Mouse (Mus musculus) embryonic fibroblast, embryonic 13.5 days (primary cell): ENCODE measurements around the gene Pramel7. TPM values are rescaled to one million over a fixed set of nuclear protein-coding genes. Genes with fewer than 3 reads are reported as not detected.

Experiments
- H3K27ac ChIP-seq: 2 replicates; pipeline ENCODE4 v1.5.1; 2012; ENCODE audit warnings: low read length, control low read depth, inconsistent platforms; ENCODE audit not compliant: insufficient read depth
- H3K4me1 ChIP-seq: 2 replicates; pipeline ENCODE4 v1.6.1; 2011; ENCODE audit warnings: low read length; ENCODE audit not compliant: control insufficient read depth, insufficient read depth
- H3K4me3 ChIP-seq: 2 replicates; pipeline ENCODE4 v1.5.1; 2011; ENCODE audit warnings: mild to moderate bottlenecking, control low read depth, low read length; ENCODE audit not compliant: insufficient read depth
- CTCF ChIP-seq: IDR thresholded peaks from 2 replicates; pipeline ENCODE4 v1.5.1; 2011; ENCODE audit warnings: mild to moderate bottlenecking, control low read depth, low read length, moderate library complexity, borderline replicate concordance; ENCODE audit not compliant: insufficient read depth
- POLR2A ChIP-seq: IDR thresholded peaks from 2 replicates; pipeline ENCODE4 v1.6.1; 2011; ENCODE audit warnings: low read depth, mild to moderate bottlenecking, control low read depth, low read length, moderate library complexity
- polyA plus RNA-seq: library from polyadenylated mRNA; stranded (reverse); fragments of >200 nt; gene quantifications from 2 replicates; pipeline ENCODE4 v1.2.4, GENCODE M21; 2011; ENCODE audit warnings: low read depth; ENCODE audit not compliant: missing spikeins, insufficient read length

Gene Pramel7
- polyA plus RNA-seq, 1 experiment, result not detected

DNA sequence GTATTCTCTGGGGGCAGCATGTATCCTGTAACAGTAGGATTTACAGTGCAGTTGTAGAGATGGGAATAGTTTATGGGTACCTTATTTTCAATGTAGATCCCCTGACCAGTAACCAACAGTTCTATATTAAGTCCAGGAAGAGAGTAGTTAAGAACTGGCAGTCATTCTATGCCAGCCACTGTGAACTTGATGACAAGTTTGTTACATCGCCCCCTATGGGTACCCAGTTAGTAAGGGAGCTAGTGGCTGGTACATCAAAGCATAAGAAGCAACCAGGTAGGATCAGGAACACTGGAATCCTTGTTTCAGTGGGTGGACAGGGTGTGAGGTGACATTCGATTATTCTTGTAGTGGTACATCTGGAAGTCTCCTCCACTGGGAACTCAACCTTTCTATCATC is 14.6 kb downstream of the Pramel7 start:
- H3K4me3 ChIP-seq, result no peak overlapping the region
- H3K27ac ChIP-seq, result no peak overlapping the region
- TF ChIP-seq POLR2A (no peak), CTCF (no peak)
- H3K4me1 ChIP-seq, result no peaks in the 10 kb centered on the region

DNA sequence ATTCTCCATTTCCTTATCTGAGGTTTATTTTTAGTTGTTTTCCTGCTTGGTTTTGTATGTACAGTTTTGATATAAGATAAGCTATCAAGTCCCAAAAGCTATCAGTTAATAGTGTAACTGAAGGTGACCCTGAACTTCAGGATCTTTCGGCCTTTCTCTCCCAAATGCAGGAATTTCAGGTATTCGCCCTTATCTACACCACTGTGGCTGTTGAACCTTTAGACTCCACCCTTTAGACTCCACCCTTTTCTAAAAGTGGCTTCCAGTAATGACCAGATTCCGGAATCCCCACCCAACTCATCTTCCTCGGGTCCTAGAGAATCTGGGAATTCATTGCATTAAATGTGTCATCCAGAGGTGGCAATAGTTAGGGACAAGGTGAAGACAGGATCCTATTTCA is 15.7 kb downstream of the Pramel7 start:
- Histone ChIP-seq H3K27ac (no peak overlapping the region), H3K4me1 (no peaks in the 10 kb centered on the region), H3K4me3 (no peak overlapping the region)
- TF ChIP-seq CTCF, result no peak
- no peak for TF ChIP-seq POLR2A

DNA sequence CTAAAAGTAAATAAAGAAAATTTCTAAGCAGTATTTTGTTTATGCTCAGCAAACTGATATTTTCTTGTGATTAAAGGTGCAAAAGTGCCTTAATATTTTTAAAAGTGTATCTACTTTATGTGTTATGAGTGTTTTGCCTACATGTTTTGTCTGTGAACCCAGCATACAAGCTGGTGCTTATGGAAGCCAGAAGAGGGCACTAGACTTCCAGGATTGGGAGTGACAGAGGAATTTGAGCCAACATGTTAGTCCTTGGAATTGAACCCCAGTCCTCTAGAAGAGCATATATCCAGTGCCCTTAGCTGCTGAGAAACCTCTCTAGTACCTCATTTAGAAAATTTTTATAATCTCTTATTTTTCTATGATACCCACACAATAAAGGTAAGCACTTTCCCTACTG is 16.7 kb downstream of the Pramel7 start:
- H3K4me3 ChIP-seq, result no peak overlapping the region
- no peak for TF ChIP-seq CTCF
- TF ChIP-seq POLR2A, result no peak
- H3K27ac ChIP-seq, result no peak overlapping the region
- no peaks in the 10 kb centered on the region for H3K4me1 ChIP-seq

DNA sequence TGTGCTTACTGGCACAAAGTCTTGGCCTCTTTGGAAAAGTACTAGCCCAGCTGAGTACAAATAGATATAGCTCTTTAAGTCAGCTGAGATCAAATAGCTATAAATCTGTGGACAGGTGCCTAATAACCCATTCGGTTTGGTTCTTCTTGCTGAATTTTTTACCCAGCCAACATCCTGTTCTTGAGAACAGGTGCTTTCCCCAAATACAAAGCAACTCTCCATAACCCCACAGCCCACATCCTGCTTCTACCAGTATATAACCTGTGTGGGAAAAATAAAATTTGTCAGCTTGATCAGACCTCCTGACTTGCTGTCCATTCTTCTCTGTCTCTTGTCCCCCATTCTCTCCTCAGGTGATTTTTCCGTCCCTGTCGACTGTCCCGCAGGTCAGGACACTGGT is 35.1 kb downstream of the Pramel7 start:
- Histone ChIP-seq H3K27ac (no peak overlapping the region), H3K4me1 (no peaks in the 10 kb centered on the region), H3K4me3 (no peak overlapping the region)
- no peak for TF ChIP-seq POLR2A
- TF ChIP-seq CTCF, result no peak

DNA sequence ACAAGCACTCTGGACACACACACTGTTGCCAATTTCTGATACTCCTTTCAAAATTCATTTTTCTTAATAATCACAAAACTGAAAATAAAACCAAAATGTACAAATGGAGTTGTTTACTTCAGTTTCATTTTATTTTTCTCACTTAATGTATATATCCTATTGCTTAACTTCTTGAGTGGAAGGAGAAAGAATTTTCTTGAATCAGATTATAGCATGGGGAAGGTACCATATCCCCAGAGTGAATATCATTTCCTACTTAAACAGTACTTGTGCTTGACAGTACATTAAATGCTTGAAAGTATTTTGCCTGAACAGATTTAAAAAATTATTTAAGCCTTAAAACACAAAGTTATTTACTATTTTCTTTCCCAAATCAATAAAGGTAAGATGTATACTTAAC is 43.2 kb downstream of the Pramel7 start, which contains the start of gene Olfr1126:
Gene Olfr1126, plus strand, starts transcription at position 301 of the 400 bp plus-strand sequence.
- TF ChIP-seq CTCF (no peak), POLR2A (no peak)
- H3K4me3 ChIP-seq, result no peak within 1 kb of the TSS
- no peaks in the 10 kb centered on the region for H3K4me1 ChIP-seq
- H3K27ac ChIP-seq, result no peak within 1 kb of the TSS

Other genes with a start within 250 kb of the Pramel7 start
- gene Olfr1115, start 249.1 kb downstream of the Pramel7 start, polyA plus RNA-seq, result not detected in 2 replicates
- gene Olfr1116, start 229.6 kb downstream of the Pramel7 start, polyA plus RNA-seq, result not detected in 2 replicates
- gene Olfr1118, start 189.5 kb downstream of the Pramel7 start, polyA plus RNA-seq, result not detected in 2 replicates
- gene Olfr1120, start 142.3 kb downstream of the Pramel7 start, polyA plus RNA-seq, result not detected in 2 replicates
- gene Olfr1121, start 127.2 kb downstream of the Pramel7 start, polyA plus RNA-seq, result not detected in 2 replicates
- gene Olfr1122, start 111.2 kb downstream of the Pramel7 start, polyA plus RNA-seq, result not detected in 2 replicates
- 0.11 TPM in 1 of 2 replicates, not detected in the other for gene Olfr1123, start 80.5 kb downstream of the Pramel7 start, polyA plus RNA-seq
- gene Olfr1124, start 66.8 kb downstream of the Pramel7 start, polyA plus RNA-seq, result not detected in 2 replicates
- gene Olfr1126, start 43.1 kb downstream of the Pramel7 start, polyA plus RNA-seq, result not detected in 2 replicates
- not detected in 2 replicates for gene Pramel6, start 9.5 kb upstream of the Pramel7 start, polyA plus RNA-seq
- gene Olfr153, start 34.7 kb upstream of the Pramel7 start, polyA plus RNA-seq, result not detected in 2 replicates
- gene Olfr1128, start 48.4 kb upstream of the Pramel7 start, polyA plus RNA-seq, result not detected in 2 replicates
- not detected in 2 replicates for gene Olfr1129, start 76.8 kb upstream of the Pramel7 start, polyA plus RNA-seq
- not detected in 2 replicates for gene Olfr1130, start 109.1 kb upstream of the Pramel7 start, polyA plus RNA-seq
- gene Olfr1131, start 130.0 kb upstream of the Pramel7 start, polyA plus RNA-seq, result not detected in 2 replicates
- gene Olfr1132, start 140.4 kb upstream of the Pramel7 start, polyA plus RNA-seq, result not detected in 2 replicates
- not detected in 2 replicates for gene Olfr1133, start 150.3 kb upstream of the Pramel7 start, polyA plus RNA-seq
- not detected in 2 replicates for gene Olfr1134, start 161.4 kb upstream of the Pramel7 start, polyA plus RNA-seq
- not detected in 2 replicates for gene Olfr1135, start 176.6 kb upstream of the Pramel7 start, polyA plus RNA-seq
- not detected in 2 replicates for gene Olfr1136, start 196.9 kb upstream of the Pramel7 start, polyA plus RNA-seq
- not detected in 2 replicates for gene Olfr1137, start 216.1 kb upstream of the Pramel7 start, polyA plus RNA-seq
- gene Olfr1138, start 242.9 kb upstream of the Pramel7 start, polyA plus RNA-seq, result not detected in 2 replicates
- gene Olfr1140, start 246.7 kb upstream of the Pramel7 start, polyA plus RNA-seq, result not detected in 2 replicates